ENCODE assay signal across 8 mouse cellular contexts in genomic region chr7:126376903-126377277, GRCm38 (mm10). TPM values are rescaled to one million over a fixed set of nuclear protein-coding genes. Genes with fewer than 3 reads are reported as not detected.
A peak's percentile ranks its signal among the peaks of the same experiment; 100 is the strongest.
DNase-seq lines count a peak whose midpoint lies in the region; ATAC-seq and TF ChIP-seq lines count a peak whose summit lies in the region.

No protein-coding gene starts in this region.

- H3K27ac ChIP-seq in heart, embryonic 12.5 days (ENCODE audit: poor library complexity, severe bottlenecking): no peak overlapping the region
- H3K27ac ChIP-seq in embryonic fibroblast, embryonic 13.5 days (ENCODE audit: insufficient read depth, low read length): no peak overlapping the region
- H3K27ac ChIP-seq in intestine, embryonic 16.5 days (ENCODE audit: low read length): no peak overlapping the region
- peak overlapping the region; percentile 80 for H3K27ac ChIP-seq in midbrain, embryonic 14.5 days (replicated peaks; ENCODE audit: low read depth, low read length)

- peak overlapping the region; percentile 87 for H3K9ac ChIP-seq in heart, embryonic 12.5 days
- peak overlapping the region; percentile 84 for H3K9ac ChIP-seq in intestine, embryonic 16.5 days (ENCODE audit: low read depth, low read length)
- H3K9ac ChIP-seq in midbrain, embryonic 14.5 days (replicated peaks; ENCODE audit: low read length): peak overlapping the region; percentile 70

- no peaks in the 10 kb centered on the region for H3K9me3 ChIP-seq in heart, embryonic 12.5 days (replicated peaks)
- no peaks in the 10 kb centered on the region for H3K9me3 ChIP-seq in E14TG2a.4 (ENCODE audit: low read length)
- no peaks in the 10 kb centered on the region for H3K9me3 ChIP-seq in intestine, embryonic 16.5 days (ENCODE audit: control insufficient read depth, low read length)
- no peaks in the 10 kb centered on the region for H3K9me3 ChIP-seq in midbrain, embryonic 14.5 days (ENCODE audit: control insufficient read depth, low read length)

- H3K4me1 ChIP-seq in heart, embryonic 12.5 days (replicated peaks): peaks cover 10% of the 10 kb centered on the region
- peaks cover 67% of the 10 kb centered on the region for H3K4me1 ChIP-seq in E14TG2a.4 (replicated peaks; ENCODE audit: low read depth, low read length)
- H3K4me1 ChIP-seq in embryonic fibroblast, embryonic 13.5 days (ENCODE audit: control insufficient read depth, insufficient read depth, low read length): peaks cover 2% of the 10 kb centered on the region; the same call in 1 of the 2 replicates
- H3K4me1 ChIP-seq in intestine, embryonic 16.5 days (ENCODE audit: control insufficient read depth, insufficient read depth, low read length): peaks cover 12% of the 10 kb centered on the region
- peaks cover 9% of the 10 kb centered on the region for H3K4me1 ChIP-seq in midbrain, embryonic 14.5 days (ENCODE audit: control insufficient read depth, insufficient read depth, low read length)

- ATAC-seq in heart, embryonic 12.5 days (ENCODE audit: insufficient number of reproducible peaks, low FRiP score): peak; percentile 49
- peak; percentile 73 for ATAC-seq in intestine, embryonic 16.5 days
- peak; percentile 63 for ATAC-seq in midbrain, embryonic 14.5 days (ENCODE audit: low FRiP score, low TSS enrichment)

- no peak for DNase-seq in heart, postnatal 36 days
- DNase-seq in midbrain, embryonic 14.5 days: no peak
- no peak for DNase-seq in adrenal gland, postnatal 25 days
- no peak for DNase-seq in left cerebral cortex, adult 11 months (ENCODE audit: low spot score)

- peak overlapping the region; percentile 94 for H3K4me2 ChIP-seq in heart, embryonic 12.5 days
- peak overlapping the region; percentile 78 for H3K4me2 ChIP-seq in intestine, embryonic 16.5 days (ENCODE audit: low read depth, low read length)
- peak overlapping the region; percentile 97 for H3K4me2 ChIP-seq in midbrain, embryonic 14.5 days (ENCODE audit: low read length)

- H3K27me3 ChIP-seq in heart, embryonic 12.5 days (replicated peaks): no peaks in the 10 kb centered on the region
- H3K27me3 ChIP-seq in E14TG2a.4 (ENCODE audit: insufficient read depth, low read length): no peaks in the 10 kb centered on the region
- no peaks in the 10 kb centered on the region for H3K27me3 ChIP-seq in intestine, embryonic 16.5 days (replicated peaks; ENCODE audit: control insufficient read depth, insufficient read depth, low read length)
- H3K27me3 ChIP-seq in midbrain, embryonic 14.5 days (ENCODE audit: control insufficient read depth, insufficient read depth, low read length): no peaks in the 10 kb centered on the region

- H3K36me3 ChIP-seq in heart, embryonic 12.5 days: peaks cover 31% of the 10 kb centered on the region
- peaks cover 50% of the 10 kb centered on the region for H3K36me3 ChIP-seq in E14TG2a.4 (ENCODE audit: insufficient read depth, low read length)
- no peaks in the 10 kb centered on the region for H3K36me3 ChIP-seq in intestine, embryonic 16.5 days (ENCODE audit: control insufficient read depth, insufficient read depth, low read length)
- H3K36me3 ChIP-seq in midbrain, embryonic 14.5 days (ENCODE audit: control insufficient read depth, insufficient read depth, low read length): peaks cover 23% of the 10 kb centered on the region

- no peak for TF ChIP-seq POLR2A in embryonic fibroblast, embryonic 13.5 days (IDR thresholded peaks at IDR 0.05; ENCODE audit: low read depth, low read length)

- peak overlapping the region; percentile 90 for H3K4me3 ChIP-seq in heart, embryonic 12.5 days
- peak overlapping the region; percentile 100 for H3K4me3 ChIP-seq in E14TG2a.4 (replicated peaks; ENCODE audit: low read length)
- H3K4me3 ChIP-seq in embryonic fibroblast, embryonic 13.5 days (ENCODE audit: insufficient read depth, low read length): peak overlapping the region; percentile 88
- H3K4me3 ChIP-seq in intestine, embryonic 16.5 days (ENCODE audit: low read length): peak overlapping the region; percentile 85
- H3K4me3 ChIP-seq in midbrain, embryonic 14.5 days (replicated peaks; ENCODE audit: low read depth, low read length): peak overlapping the region; percentile 96

- WGBS in heart, embryonic 12.5 days: 1% methylated on average over 27 of the region's 27 CpGs
- under 1% methylated on average over 27 of the region's 27 CpGs for WGBS in intestine, embryonic 16.5 days
- under 1% methylated on average over 27 of the region's 27 CpGs for WGBS in midbrain, embryonic 14.5 days

- intact Hi-C loops in heart, postnatal 36 days (cut with DNase I): loop anchor here (1.0 to 5.0 kb wide), 2 partner anchors 54 to 115 kb away; no protein-coding TSS in a partner anchor

- no peak for TF ChIP-seq CTCF in E14TG2a.4 (conservative IDR thresholded peaks at IDR 0.05; ENCODE audit: low read length)
- TF ChIP-seq CTCF in embryonic fibroblast, embryonic 13.5 days (IDR thresholded peaks at IDR 0.05; ENCODE audit: borderline replicate concordance, insufficient read depth, low read length): no peak

RNA-seq across cellular contexts. Expression of gene Spns1, which starts 0.4 kb away (rescaled TPM):
- polyA plus RNA-seq in heart, embryonic 12.5 days (2016; fragmentation: Nextera tagmentation; extraction: Ambion mirVana): 45.1 TPM in 2 replicates
- total RNA-seq in heart, postnatal 36 days (2021): 10 to 100 TPM; 31.5 to 33.1 TPM
- 34.6 and 40.2 TPM in 2 replicates for polyA plus RNA-seq in embryonic fibroblast, embryonic 13.5 days (2011; ENCODE audit: insufficient read length, low read depth, missing spikeins)
- 70.0 and 76.2 TPM in 2 replicates for polyA plus RNA-seq in intestine, embryonic 16.5 days (2015; fragmentation: Nextera tagmentation; extraction: Ambion mirVana)
- polyA plus RNA-seq in midbrain, embryonic 14.5 days (2014; fragmentation: Nextera tagmentation; extraction: Ambion mirVana): 60.4 and 74.5 TPM in 2 replicates
- 43.1 and 54.8 TPM in 2 replicates for total RNA-seq in adrenal gland, postnatal 25 days (2021)

RNA-seq across cellular contexts. Expression of gene Lat, which starts 7.5 kb away (rescaled TPM):
- polyA plus RNA-seq in heart, embryonic 12.5 days (2016; fragmentation: Nextera tagmentation; extraction: Ambion mirVana): 3.4 and 3.8 TPM in 2 replicates
- under 1 TPM in 1 of 2 experiments, not detected in 1; 0.33 TPM for total RNA-seq in heart, postnatal 36 days (2021)
- 0.35 and 0.75 TPM in 2 replicates for polyA plus RNA-seq in embryonic fibroblast, embryonic 13.5 days (2011; ENCODE audit: insufficient read length, low read depth, missing spikeins)
- polyA plus RNA-seq in intestine, embryonic 16.5 days (2015; fragmentation: Nextera tagmentation; extraction: Ambion mirVana): 0.78 and 1.3 TPM in 2 replicates
- 0.65 and 0.92 TPM in 2 replicates for polyA plus RNA-seq in midbrain, embryonic 14.5 days (2014; fragmentation: Nextera tagmentation; extraction: Ambion mirVana)
- total RNA-seq in adrenal gland, postnatal 25 days (2021): 0.43 and 1.0 TPM in 2 replicates

RNA-seq across cellular contexts. Expression of gene Nfatc2ip, which starts 19.6 kb away (rescaled TPM):
- 1.7 and 2.2 TPM in 2 replicates for polyA plus RNA-seq in heart, embryonic 12.5 days (2016; fragmentation: Nextera tagmentation; extraction: Ambion mirVana)
- total RNA-seq in heart, postnatal 36 days (2021): 1 to 10 TPM; 3.9 to 4.6 TPM
- polyA plus RNA-seq in embryonic fibroblast, embryonic 13.5 days (2011; ENCODE audit: insufficient read length, low read depth, missing spikeins): 4.4 and 7.4 TPM in 2 replicates
- 0.99 and 1.4 TPM in 2 replicates for polyA plus RNA-seq in intestine, embryonic 16.5 days (2015; fragmentation: Nextera tagmentation; extraction: Ambion mirVana)
- 3.5 and 4.9 TPM in 2 replicates for polyA plus RNA-seq in midbrain, embryonic 14.5 days (2014; fragmentation: Nextera tagmentation; extraction: Ambion mirVana)
- 8.6 and 8.7 TPM in 2 replicates for total RNA-seq in adrenal gland, postnatal 25 days (2021)

RNA-seq across cellular contexts. Expression of gene Cd19, which starts 37.8 kb away (rescaled TPM):
- not detected in 2 replicates for polyA plus RNA-seq in heart, embryonic 12.5 days (2016; fragmentation: Nextera tagmentation; extraction: Ambion mirVana)
- 1 to 10 TPM in 1 of 2 experiments, under 1 TPM in 1; 0.44 to 1.5 TPM for total RNA-seq in heart, postnatal 36 days (2021)
- not detected in 2 replicates for polyA plus RNA-seq in embryonic fibroblast, embryonic 13.5 days (2011; ENCODE audit: insufficient read length, low read depth, missing spikeins)
- 0.28 and 0.37 TPM in 2 replicates for polyA plus RNA-seq in intestine, embryonic 16.5 days (2015; fragmentation: Nextera tagmentation; extraction: Ambion mirVana)
- not detected in 2 replicates for polyA plus RNA-seq in midbrain, embryonic 14.5 days (2014; fragmentation: Nextera tagmentation; extraction: Ambion mirVana)
- total RNA-seq in adrenal gland, postnatal 25 days (2021): 0.67 and 1.9 TPM in 2 replicates

RNA-seq across cellular contexts. Expression of gene Rabep2, which starts 51.7 kb away (rescaled TPM):
- polyA plus RNA-seq in heart, embryonic 12.5 days (2016; fragmentation: Nextera tagmentation; extraction: Ambion mirVana): 23.3 and 23.9 TPM in 2 replicates
- 1 to 10 TPM; 7.5 to 9.0 TPM for total RNA-seq in heart, postnatal 36 days (2021)
- polyA plus RNA-seq in embryonic fibroblast, embryonic 13.5 days (2011; ENCODE audit: insufficient read length, low read depth, missing spikeins): 13.3 and 20.6 TPM in 2 replicates
- polyA plus RNA-seq in intestine, embryonic 16.5 days (2015; fragmentation: Nextera tagmentation; extraction: Ambion mirVana): 22.6 and 25.0 TPM in 2 replicates
- 19.6 and 22.1 TPM in 2 replicates for polyA plus RNA-seq in midbrain, embryonic 14.5 days (2014; fragmentation: Nextera tagmentation; extraction: Ambion mirVana)
- 58.2 and 82.6 TPM in 2 replicates for total RNA-seq in adrenal gland, postnatal 25 days (2021)
